12 mouse cellular contexts compared by ENCODE assay signal in the genomic region with DNA sequence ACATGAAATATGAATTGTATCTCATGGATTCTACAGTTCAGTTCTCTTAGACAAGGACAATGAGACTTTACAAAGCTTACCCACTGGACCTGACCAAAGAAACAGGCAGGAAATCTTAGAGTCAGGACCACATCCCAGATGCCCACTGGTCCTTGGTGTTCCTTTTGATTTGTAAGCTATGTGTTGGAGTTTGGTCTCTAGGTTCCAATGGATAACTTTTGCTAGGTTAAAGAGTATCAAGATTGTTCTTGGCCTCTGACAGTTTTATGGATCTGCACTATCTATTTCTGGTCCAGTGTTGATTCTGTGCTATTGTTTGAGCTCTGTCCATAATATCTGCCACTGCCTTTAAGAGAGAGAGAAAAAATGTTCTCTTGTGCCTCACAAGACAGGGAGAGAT.
DNase-seq lines count a peak whose midpoint lies in the region; ATAC-seq and TF ChIP-seq lines count a peak whose summit lies in the region.
"Had no signal": no experiment of that assay in that cellular context is flagged by ENCODE, and none has a peak within 500 bp of the region (broad histone marks: within the 10 kb centered on the region; RNA-seq: fewer than 3 reads in every experiment).

No protein-coding gene starts in this region.

- H3K36me3 ChIP-seq in kidney, adult 2 months (ENCODE audit: control insufficient read depth, insufficient read depth, low read length) = no peaks in the 10 kb centered on the region
- H3K36me3 ChIP-seq in liver, adult 2 months (ENCODE audit: control insufficient read depth, insufficient read depth, low read length) = no peaks in the 10 kb centered on the region
- no peaks in the 10 kb centered on the region for H3K36me3 ChIP-seq in liver, embryonic 11.5 days (ENCODE audit: control insufficient read depth, insufficient read depth, low read length)
- H3K36me3 ChIP-seq: embryonic facial prominence, embryonic 13.5 days; embryonic facial prominence, embryonic 15.5 days; forebrain, embryonic 10.5 days; forebrain, embryonic 12.5 days had no signal

- no peaks in the 10 kb centered on the region for H3K9me3 ChIP-seq in liver, embryonic 11.5 days (ENCODE audit: control insufficient read depth, low read length)
- H3K9me3 ChIP-seq: embryonic facial prominence, embryonic 13.5 days; embryonic facial prominence, embryonic 15.5 days; forebrain, embryonic 10.5 days; forebrain, embryonic 12.5 days had no signal

- no peaks in the 10 kb centered on the region for H3K79me2 ChIP-seq in liver, adult 2 months (ENCODE audit: control insufficient read depth, insufficient read depth, low read length)

- no peaks in the 10 kb centered on the region for H3K27me3 ChIP-seq in kidney, adult 2 months (replicated peaks; ENCODE audit: control insufficient read depth, insufficient read depth, low read length)
- H3K27me3 ChIP-seq in liver, adult 2 months (ENCODE audit: control insufficient read depth, insufficient read depth, low read length) = no peaks in the 10 kb centered on the region
- H3K27me3 ChIP-seq in liver, embryonic 11.5 days (replicated peaks; ENCODE audit: control insufficient read depth, insufficient read depth, low read length) = 0 out of 2 replicates have a peak, but pooled peaks cover 2% of the 10 kb centered on the region

- TF ChIP-seq POLR2A in kidney, adult 2 months (IDR thresholded peaks at IDR 0.05; ENCODE audit: low read depth, low read length) = no peak
- no peak for TF ChIP-seq POLR2A in liver, adult 2 months (IDR thresholded peaks at IDR 0.05; ENCODE audit: extremely low read depth, insufficient read depth, low read length)

- no peak for ATAC-seq in liver, embryonic 11.5 days (replicated peaks; ENCODE audit: low FRiP score)

- no peak overlapping the region for H3K9ac ChIP-seq in liver, adult 2 months (ENCODE audit: low read depth, low read length)
- no peak overlapping the region for H3K9ac ChIP-seq in liver, embryonic 11.5 days (ENCODE audit: low read depth, low read length)
- H3K9ac ChIP-seq: embryonic facial prominence, embryonic 13.5 days; embryonic facial prominence, embryonic 15.5 days; forebrain, embryonic 12.5 days had no signal

- no peak overlapping the region for H3K4me2 ChIP-seq in liver, embryonic 11.5 days
- H3K4me2 ChIP-seq: embryonic facial prominence, embryonic 13.5 days; embryonic facial prominence, embryonic 15.5 days; forebrain, embryonic 12.5 days had no signal

- H3K27ac ChIP-seq in gastrocnemius, adult 2 months = peak overlapping the region; percentile 98
- no peak overlapping the region for H3K27ac ChIP-seq in kidney, adult 2 months (ENCODE audit: insufficient read depth, low read depth, low read length)
- H3K27ac ChIP-seq in liver, adult 2 months (replicated peaks; ENCODE audit: insufficient read depth, low read depth, low read length) = no peak overlapping the region
- no peak overlapping the region for H3K27ac ChIP-seq in liver, embryonic 11.5 days (ENCODE audit: low read depth, low read length)
- H3K27ac ChIP-seq: embryonic facial prominence, embryonic 13.5 days; embryonic facial prominence, embryonic 15.5 days; forebrain, embryonic 10.5 days; forebrain, embryonic 12.5 days had no signal

- DNase-seq in gastrocnemius, adult 2 months = no peak
- DNase-seq in gastrocnemius, postnatal 36 days = no peak
- DNase-seq in kidney, adult 2 months = peak; percentile 57
- no peak for DNase-seq in kidney, postnatal 25 days
- peak; percentile 45 for DNase-seq in liver, adult 2 months (ENCODE audit: extremely low read depth, low read depth, low spot score)
- no peak for DNase-seq in liver, embryonic 11.5 days (ENCODE audit: low spot score)
- DNase-seq in frontal cortex, adult 2 months (ENCODE audit: extremely low spot score in 1 of 2, low spot score in 1 of 2) = no peak

- no peak for TF ChIP-seq CTCF in gastrocnemius, adult 2 months (IDR thresholded peaks at IDR 0.05)
- TF ChIP-seq CTCF in kidney, adult 2 months (conservative IDR thresholded peaks at IDR 0.05; ENCODE audit: insufficient read depth, insufficient read length, low read depth, low read length) = no peak
- no peak for TF ChIP-seq CTCF in liver, adult 2 months (IDR thresholded peaks at IDR 0.05; ENCODE audit: low read depth, low read length)

- H3K4me3 ChIP-seq in gastrocnemius, adult 2 months = no peak overlapping the region
- H3K4me3 ChIP-seq in kidney, adult 2 months (ENCODE audit: insufficient read depth, low read depth, low read length) = no peak overlapping the region
- H3K4me3 ChIP-seq in liver, adult 2 months (ENCODE audit: insufficient read depth, low read depth, low read length) = no peak overlapping the region
- no peak overlapping the region for H3K4me3 ChIP-seq in liver, embryonic 11.5 days (ENCODE audit: low read depth, low read length)
- H3K4me3 ChIP-seq: embryonic facial prominence, embryonic 13.5 days; embryonic facial prominence, embryonic 15.5 days; erythroblast, embryonic 14.5 days; forebrain, embryonic 10.5 days; forebrain, embryonic 12.5 days had no signal

- intact Hi-C loops in gastrocnemius, adult 2 months (cut with DNase I) = loop anchor here (1.0 to 10.0 kb wide), 7 partner anchors 272 to 1080 kb away; no protein-coding TSS in a partner anchor
- intact Hi-C loops in gastrocnemius, postnatal 36 days (cut with DNase I) = loop anchor here (2.0 to 10.0 kb wide), 6 partner anchors 499 to 1081 kb away; no protein-coding TSS in a partner anchor

- peaks cover 30% of the 10 kb centered on the region for H3K4me1 ChIP-seq in kidney, adult 2 months (ENCODE audit: control insufficient read depth, insufficient read depth, low read length)
- H3K4me1 ChIP-seq in liver, adult 2 months (ENCODE audit: control insufficient read depth, insufficient read depth, low read length) = peaks cover 17% of the 10 kb centered on the region
- H3K4me1 ChIP-seq in liver, embryonic 11.5 days (replicated peaks; ENCODE audit: control insufficient read depth, insufficient read depth, low read length) = peaks cover 3% of the 10 kb centered on the region

Comparison
In these comparisons a context has a peak if more than half of its experiments do, and no peak if none do; other contexts are left out.
1. DNase-seq: peak in kidney, adult 2 months (single experiment) and liver, adult 2 months (single experiment); none in gastrocnemius, adult 2 months (single experiment), gastrocnemius, postnatal 36 days (0 of 2), kidney, postnatal 25 days (0 of 2), liver, embryonic 11.5 days (single experiment) and frontal cortex, adult 2 months (0 of 2).